Mouse (Mus musculus) lung, embryonic 16.5 days (tissue): ENCODE measurements around the gene Dok3. TPM values are rescaled to one million over a fixed set of nuclear protein-coding genes. Genes with fewer than 3 reads are reported as not detected.

Source experiments
- ATAC-seq: fragments of 200-750 bp; cut with Nextera tagmentation; 2 replicates; pipeline ENCODE4 v1.8.0; 2017; ENCODE audit warnings: low read depth, mild to moderate bottlenecking, moderate library complexity
- H3K27ac ChIP-seq: fragments of 300-500 bp; sonication (generic); 2 replicates; pipeline ENCODE4 v1.5.1; 2014; ENCODE audit warnings: mild to moderate bottlenecking, control low read depth, low read length
- H3K27me3 ChIP-seq: fragments of 300-500 bp; sonication (generic); 2 replicates; pipeline ENCODE4 v1.6.1; 2014; ENCODE audit warnings: low read depth, low read length, mixed read lengths; ENCODE audit not compliant: control insufficient read depth, insufficient read depth
- H3K36me3 ChIP-seq: fragments of 300-500 bp; sonication (generic); 2 replicates; pipeline ENCODE4 v1.6.1; 2014; ENCODE audit warnings: low read length; ENCODE audit not compliant: control insufficient read depth, insufficient read depth
- H3K4me1 ChIP-seq: fragments of 300-500 bp; sonication (generic); replicated peaks from 2 replicates; pipeline ENCODE4 v1.6.1; 2014; ENCODE audit warnings: low read length, mixed read lengths; ENCODE audit not compliant: control insufficient read depth, insufficient read depth
- H3K4me2 ChIP-seq: fragments of 300-500 bp; sonication (generic); 2 replicates; pipeline ENCODE4 v1.6.1; 2014; ENCODE audit warnings: low read depth, low read length, control low read depth
- H3K4me3 ChIP-seq: fragments of 300-500 bp; sonication (generic); 2 replicates; pipeline ENCODE4 v1.5.1; 2014; ENCODE audit warnings: mild to moderate bottlenecking, low read length, control low read depth
- H3K9ac ChIP-seq: fragments of 300-500 bp; sonication (generic); 2 replicates; pipeline ENCODE4 v1.6.1; 2014; ENCODE audit warnings: low read length, control low read depth
- H3K9me3 ChIP-seq: fragments of 300-500 bp; sonication (generic); 2 replicates; pipeline ENCODE4 v1.6.1; 2016; ENCODE audit warnings: low read length; ENCODE audit not compliant: control insufficient read depth
- WGBS: fragments of 180-500 bp; shearing (Covaris S2); extraction: QIAGEN DNeasy Blood & Tissue Kit; methylation state at CpG from one replicate; pipeline ENCODE4 v1.1.7; 2014; 5-methylcytosine and 5-hydroxymethylcytosine counted together
- microRNA-seq: library from miRNA; unstranded; fragments of <30 nt; microRNA quantifications from one replicate; pipeline ENCODE4, GENCODE M21; 2016
- polyA plus RNA-seq: library from polyadenylated mRNA; unstranded; fragments of >200 nt; fragmentation: Nextera tagmentation; extraction: Ambion mirVana; gene quantifications from 2 replicates; pipeline ENCODE4 v1.2.1, GENCODE M21; 2015

Dok3 gene
- polyA plus RNA-seq, 1 experiment from 2014 or later: 3.8 TPM

GRCm38 (mm10) chr13:55477492-55477891, 51.6 kb downstream of the Dok3 start:
- no peak overlapping the region for H3K27ac ChIP-seq
- no peaks in the 10 kb centered on the region; the same call in 1 of the 2 replicates for H3K27me3 ChIP-seq
- H3K4me2 ChIP-seq: no peak overlapping the region
- peaks cover 4% of the 10 kb centered on the region; the same call in 1 of the 2 replicates for H3K4me1 ChIP-seq
- H3K9me3 ChIP-seq: no peaks in the 10 kb centered on the region
- peaks cover 32% of the 10 kb centered on the region for H3K36me3 ChIP-seq
- H3K4me3 ChIP-seq: no peak overlapping the region
- H3K9ac ChIP-seq: no peak overlapping the region
- WGBS: 66% methylated on average over 16 of the region's 16 CpGs
- ATAC-seq: no peak

- Histone ChIP-seq H3K4me2 (no peak overlapping the region), H3K27ac (no peak overlapping the region), H3K4me3 (no peak overlapping the region), H3K4me1 (peaks cover 8% of the 10 kb centered on the region), H3K9ac (no peak overlapping the region), H3K27me3 (no peaks in the 10 kb centered on the region; the same call in 1 of the 2 replicates), H3K9me3 (no peaks in the 10 kb centered on the region), H3K36me3 (peaks cover 23% of the 10 kb centered on the region)
- WGBS: 92% methylated on average over 8 of the region's 8 CpGs
- no peak for ATAC-seq
These were observed 52.8 kb downstream of the Dok3 start for GRCm38 (mm10) chr13:55476256-55476655.

GRCm38 (mm10) chr13:55475750-55476149, 53.3 kb downstream of the Dok3 start:
- Histone ChIP-seq H3K9me3 (no peaks in the 10 kb centered on the region), H3K4me1 (peaks cover 8% of the 10 kb centered on the region), H3K4me3 (no peak overlapping the region), H3K4me2 (no peak overlapping the region), H3K36me3 (peaks cover 18% of the 10 kb centered on the region), H3K27me3 (no peaks in the 10 kb centered on the region; the same call in 1 of the 2 replicates), H3K9ac (no peak overlapping the region), H3K27ac (no peak overlapping the region)
- no peak for ATAC-seq
- WGBS: 81% methylated on average over 5 of the region's 5 CpGs

GRCm38 (mm10) chr13:55474621-55475069, 54.5 kb downstream of the Dok3 start:
- H3K27ac ChIP-seq: no peak overlapping the region
- no peak overlapping the region for H3K9ac ChIP-seq
- H3K4me2 ChIP-seq: no peak overlapping the region
- ATAC-seq: no peak
- H3K27me3 ChIP-seq: peaks cover 3% of the 10 kb centered on the region; the same call in 1 of the 2 replicates
- peaks cover 8% of the 10 kb centered on the region for H3K4me1 ChIP-seq
- H3K36me3 ChIP-seq: peaks cover 10% of the 10 kb centered on the region
- no peak overlapping the region for H3K4me3 ChIP-seq
- WGBS: 51% methylated on average over 5 of the region's 5 CpGs
- no peaks in the 10 kb centered on the region for H3K9me3 ChIP-seq

- Histone ChIP-seq H3K4me3 (no peak overlapping the region), H3K27ac (no peak overlapping the region), H3K27me3 (peaks cover 3% of the 10 kb centered on the region; the same call in 1 of the 2 replicates), H3K4me2 (no peak overlapping the region), H3K36me3 (peaks cover 10% of the 10 kb centered on the region), H3K9me3 (no peaks in the 10 kb centered on the region), H3K9ac (no peak overlapping the region), H3K4me1 (peaks cover 8% of the 10 kb centered on the region)
- ATAC-seq: no peak
- 73% methylated on average over 11 of the region's 11 CpGs for WGBS
These were observed 55.1 kb downstream of the Dok3 start for GRCm38 (mm10) chr13:55473961-55474360.

Small RNA genes within 50 kb of the gene (microRNA-seq; reads per million reads assigned to microRNA genes)
- gene Mir6944: 10.1 reads per million, percentile 24 among the genes with 10 or more reads in this experiment
- 1.4 reads per million for gene Mir6945

Other genes with a start within 250 kb of the Dok3 start
- 466 and 483 TPM in 2 replicates for gene Prelid1, start 208.8 kb downstream of the Dok3 start, polyA plus RNA-seq
- 76.9 and 84.3 TPM in 2 replicates for gene Rab24, start 207.3 kb downstream of the Dok3 start, polyA plus RNA-seq
- gene Mxd3, start 199.5 kb downstream of the Dok3 start, polyA plus RNA-seq: 44.0 and 46.4 TPM in 2 replicates
- 101 and 103 TPM in 2 replicates for gene Lman2, start 166.5 kb downstream of the Dok3 start, polyA plus RNA-seq
- 1.4 and 2.1 TPM in 2 replicates for gene Rgs14, start 159.6 kb downstream of the Dok3 start, polyA plus RNA-seq
- gene Slc34a1, start 131.1 kb downstream of the Dok3 start, polyA plus RNA-seq: not detected in 2 replicates
- gene Pfn3, start 114.1 kb downstream of the Dok3 start, polyA plus RNA-seq: not detected in 2 replicates
- 0.23 and 2.7 TPM in 2 replicates for gene F12, start 102.5 kb downstream of the Dok3 start, polyA plus RNA-seq
- gene Grk6, start 84.2 kb downstream of the Dok3 start, polyA plus RNA-seq: 13.6 and 15.5 TPM in 2 replicates
- gene Prr7, start 65.0 kb downstream of the Dok3 start, polyA plus RNA-seq: 0.25 and 0.46 TPM in 2 replicates
- gene Dbn1, start 41.2 kb downstream of the Dok3 start, polyA plus RNA-seq: 100 and 115 TPM in 2 replicates
- gene Pdlim7, start 15.6 kb downstream of the Dok3 start, polyA plus RNA-seq: 138 and 152 TPM in 2 replicates
- 63.5 and 66.1 TPM in 2 replicates for gene Ddx41, start 7.4 kb upstream of the Dok3 start, polyA plus RNA-seq
- 34.0 and 36.4 TPM in 2 replicates for gene Fam193b, start 41.8 kb upstream of the Dok3 start, polyA plus RNA-seq
- gene Tmed9, start 44.4 kb upstream of the Dok3 start, polyA plus RNA-seq: 156 and 180 TPM in 2 replicates
- 22.8 and 25.0 TPM in 2 replicates for gene B4galt7, start 70.6 kb upstream of the Dok3 start, polyA plus RNA-seq
- gene Caml, start 93.7 kb upstream of the Dok3 start, polyA plus RNA-seq: 57.7 and 58.2 TPM in 2 replicates
- 28.5 and 33.9 TPM in 2 replicates for gene Ddx46, start 105.7 kb upstream of the Dok3 start, polyA plus RNA-seq
- 60.2 and 61.1 TPM in 2 replicates for gene B230219D22Rik, start 163.8 kb upstream of the Dok3 start, polyA plus RNA-seq
- gene Txndc15, start 185.4 kb upstream of the Dok3 start, polyA plus RNA-seq: 90.1 and 95.2 TPM in 2 replicates
- 61.6 and 66.0 TPM in 2 replicates for gene Pcbd2, start 198.1 kb upstream of the Dok3 start, polyA plus RNA-seq